Mouse (Mus musculus) T-helper 1 cell (primary cell): ENCODE measurements around the gene Oprl1.

ENCODE experiments used
- in situ Hi-C: fragments of 300-600 bp; cut with MboI, MseI; formaldehyde crosslinking; loops from one replicate; pipeline ENCODE4 v1.15.1; 2025; ENCODE audit warnings: high pct_unique_total_duplicates

Gene Oprl1

GRCm38 (mm10) chr2:181764600-181764999 is 49.8 kb downstream of the Oprl1 start:
- in situ Hi-C loops = loop anchor here (5.0 kb wide), 1 partner anchor 42 kb away; no protein-coding TSS in a partner anchor

GRCm38 (mm10) chr2:181765251-181765650 is 50.4 kb downstream of the Oprl1 start:
- in situ Hi-C loops = no loop called here

DNA sequence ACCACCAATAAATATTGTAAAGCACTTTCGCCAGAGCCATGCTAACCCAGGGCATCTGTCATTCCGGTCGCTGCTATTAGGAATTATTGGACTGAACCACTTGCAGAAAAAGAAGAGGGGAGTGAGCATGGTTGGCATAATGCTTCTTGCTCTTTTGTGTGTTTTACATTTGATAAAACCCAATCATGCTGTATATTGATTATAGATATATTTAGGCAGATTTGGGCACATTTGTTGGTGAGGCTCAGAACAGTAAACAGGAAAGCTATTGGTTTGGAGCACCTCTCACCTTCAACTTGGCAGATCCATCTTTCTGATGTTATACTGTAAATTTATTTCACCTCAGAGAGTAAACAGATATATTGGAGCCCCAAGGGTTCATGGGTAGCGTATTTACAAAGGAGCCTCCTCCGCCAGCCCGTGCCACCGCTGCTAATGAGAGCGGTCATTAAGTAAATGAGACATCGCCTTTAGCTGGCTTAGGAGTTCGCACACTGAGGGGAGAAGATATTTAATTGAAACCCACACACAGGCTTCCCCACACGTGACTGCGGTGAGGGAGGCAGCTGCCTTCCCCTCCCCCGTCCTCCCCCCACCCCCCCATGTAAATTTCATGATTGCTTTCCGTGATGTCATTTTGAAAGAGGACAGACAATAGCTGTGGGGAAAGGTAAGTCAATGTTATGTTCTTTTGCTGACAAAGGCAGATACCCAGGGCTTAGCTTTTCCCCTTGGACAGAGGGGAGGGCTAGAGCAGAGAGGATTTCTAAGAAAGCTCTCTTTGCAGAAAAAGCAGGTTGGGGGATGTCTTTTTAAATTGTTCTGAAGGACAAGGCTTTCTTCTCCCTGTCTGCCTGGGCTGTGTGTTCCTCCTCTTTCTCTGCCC is 52.1 kb downstream of the Oprl1 start:
- in situ Hi-C loops = no loop called here

DNA sequence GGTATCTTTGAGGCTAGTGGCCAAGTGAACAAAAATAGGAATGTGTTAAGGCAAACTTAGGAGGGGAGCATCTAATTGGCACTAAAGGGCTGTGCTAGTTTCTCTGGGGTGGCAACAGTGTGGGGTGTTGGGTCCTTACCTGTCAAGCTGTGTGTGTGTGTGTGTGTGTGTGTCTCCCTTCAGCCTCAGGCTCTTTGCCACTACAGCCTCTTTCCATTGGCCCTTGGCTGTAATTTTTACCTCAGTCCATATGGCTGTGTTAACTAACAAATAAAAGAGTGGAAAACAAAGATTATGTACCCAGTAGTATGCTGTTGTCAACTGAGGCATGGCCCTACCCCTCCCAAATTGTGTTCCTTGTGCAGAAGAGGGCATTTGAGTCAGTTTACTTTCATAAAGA is 53.6 kb downstream of the Oprl1 start:
- in situ Hi-C loops = no loop called here

GRCm38 (mm10) chr2:181769397-181769796 is 54.6 kb downstream of the Oprl1 start:
- in situ Hi-C loops = no loop called here
